Comparison of ENCODE assay signal across 20 mouse cellular contexts in genomic region chr7:19763829-19764477, GRCm38 (mm10). TPM values are rescaled to one million over a fixed set of nuclear protein-coding genes. Genes with fewer than 3 reads are reported as not detected.
DNase-seq lines count a peak whose midpoint lies in the region; ATAC-seq lines count a peak whose summit lies in the region.
"Had no signal": no experiment of that assay in that cellular context is flagged by ENCODE, and none has a peak within 500 bp of the region (broad histone marks: within the 10 kb centered on the region; RNA-seq: fewer than 3 reads in every experiment).

No protein-coding gene starts in this region.

- H3K36me3 ChIP-seq in forebrain, embryonic 11.5 days (ENCODE audit: control insufficient read depth, insufficient read depth, low read length) = no peaks in the 10 kb centered on the region
- H3K36me3 ChIP-seq: forebrain, embryonic 12.5 days; neural tube, embryonic 13.5 days had no signal

- H3K9ac ChIP-seq in forebrain, embryonic 11.5 days (ENCODE audit: low read length) = no peak overlapping the region
- H3K9ac ChIP-seq: forebrain, embryonic 12.5 days; hindbrain, embryonic 14.5 days; intestine, embryonic 15.5 days; neural tube, embryonic 13.5 days had no signal

- no peak overlapping the region for H3K4me3 ChIP-seq in brown adipose tissue, adult 24 weeks (ENCODE audit: insufficient read depth, low read depth, low read length)
- H3K4me3 ChIP-seq in forebrain, embryonic 11.5 days (ENCODE audit: low read depth, low read length) = no peak overlapping the region
- H3K4me3 ChIP-seq: forebrain, embryonic 12.5 days; intestine, embryonic 15.5 days; neural tube, embryonic 13.5 days had no signal

- peak; percentile 29 for DNase-seq in kidney, adult 9 months
- no peak for DNase-seq in kidney, adult 18-20 months
- peak; percentile 73 for DNase-seq in ES-CJ7 (ENCODE audit: low read depth, low spot score)
- no peak for DNase-seq in cerebellum, adult 8-10 months
- DNase-seq in forebrain, embryonic 11.5 days (ENCODE audit: low spot score) = no peak
- DNase-seq: adrenal gland, postnatal 25 days; cerebellum, adult 2 months; gastrocnemius, postnatal 25 days; right cerebral cortex, postnatal 14 days had no signal

- peak; percentile 60; the same call in 1 of the 2 replicates for ATAC-seq in megakaryocyte progenitor cell, adult 5-6 weeks (replicated peaks; ENCODE audit: poor library complexity)
- ATAC-seq in forebrain, embryonic 11.5 days (replicated peaks; ENCODE audit: low FRiP score) = no peak
- ATAC-seq: intestine, embryonic 15.5 days had no signal

- peak overlapping the region; percentile 60 for H3K27ac ChIP-seq in brown adipose tissue, adult 24 weeks (replicated peaks; ENCODE audit: low read depth, low read length)
- H3K27ac ChIP-seq in forebrain, embryonic 11.5 days (ENCODE audit: low read depth, low read length) = no peak overlapping the region
- H3K27ac ChIP-seq: forebrain, embryonic 12.5 days; hindbrain, embryonic 14.5 days; intestine, embryonic 15.5 days; neural tube, embryonic 13.5 days had no signal

- H3K4me1 ChIP-seq in brown adipose tissue, adult 24 weeks (ENCODE audit: control insufficient read depth, insufficient read depth, insufficient read length, low read length) = peaks cover 28% of the 10 kb centered on the region
- H3K4me1 ChIP-seq in forebrain, embryonic 11.5 days (replicated peaks; ENCODE audit: control insufficient read depth, insufficient read depth, low read length) = no peaks in the 10 kb centered on the region
- H3K4me1 ChIP-seq: forebrain, embryonic 12.5 days; neural tube, embryonic 13.5 days had no signal

- H3K9me3 ChIP-seq in forebrain, embryonic 11.5 days (ENCODE audit: control insufficient read depth, low read length) = no peaks in the 10 kb centered on the region
- H3K9me3 ChIP-seq: forebrain, embryonic 12.5 days; intestine, embryonic 15.5 days; neural tube, embryonic 13.5 days had no signal

- H3K4me2 ChIP-seq in forebrain, embryonic 11.5 days (ENCODE audit: low read depth, low read length, severe bottlenecking) = no peak overlapping the region
- H3K4me2 ChIP-seq: forebrain, embryonic 12.5 days; hindbrain, embryonic 14.5 days; intestine, embryonic 15.5 days; neural tube, embryonic 13.5 days had no signal

- peaks cover 1% of the 10 kb centered on the region; the same call in 1 of the 2 replicates for H3K27me3 ChIP-seq in forebrain, embryonic 11.5 days (ENCODE audit: control insufficient read depth, insufficient read depth, low read length)
- H3K27me3 ChIP-seq: intestine, embryonic 15.5 days had no signal

- 90% methylated on average over 13 of the region's 13 CpGs for WGBS in forebrain, embryonic 11.5 days

RNA-seq across cellular contexts. Expression of gene Bcam, which starts 6.9 kb away (rescaled TPM):
- 7.6 and 20.8 TPM in 2 replicates for polyA plus RNA-seq in brown adipose tissue, adult 24 weeks (2012; ENCODE audit: insufficient read depth, insufficient read length, missing spikeins)
- not detected in 2 replicates for total RNA-seq in megakaryocyte progenitor cell, adult 5-6 weeks (2015)
- not detected in 2 replicates for total RNA-seq in megakaryocyte progenitor cell, adult 5-6 weeks (2017)
- polyA plus RNA-seq in forebrain, embryonic 11.5 days (2014; fragmentation: Nextera tagmentation; extraction: Ambion mirVana) = 17.6 and 21.5 TPM in 2 replicates
- total RNA-seq: megakaryocyte-erythroid progenitor cell, adult 5-6 weeks had no signal

RNA-seq across cellular contexts. Expression of gene Nectin2, which starts 13.7 kb away (rescaled TPM):
- 36.0 and 38.3 TPM in 2 replicates for polyA plus RNA-seq in brown adipose tissue, adult 24 weeks (2012; ENCODE audit: insufficient read depth, insufficient read length, missing spikeins)
- total RNA-seq in megakaryocyte progenitor cell, adult 5-6 weeks (2015) = 0.95 and 2.2 TPM in 2 replicates
- total RNA-seq in megakaryocyte progenitor cell, adult 5-6 weeks (2017) = 0.78 and 1.0 TPM in 2 replicates
- 56.0 and 59.2 TPM in 2 replicates for polyA plus RNA-seq in forebrain, embryonic 11.5 days (2014; fragmentation: Nextera tagmentation; extraction: Ambion mirVana)

RNA-seq across cellular contexts. Expression of gene Cblc, which starts 32.7 kb away (rescaled TPM):
- 1.6 TPM in 1 of 2 replicates, not detected in the other for polyA plus RNA-seq in brown adipose tissue, adult 24 weeks (2012; ENCODE audit: insufficient read depth, insufficient read length, missing spikeins)
- not detected in 2 replicates for total RNA-seq in megakaryocyte progenitor cell, adult 5-6 weeks (2015)
- total RNA-seq in megakaryocyte progenitor cell, adult 5-6 weeks (2017) = not detected in 2 replicates
- 0.28 and 0.84 TPM in 2 replicates for polyA plus RNA-seq in forebrain, embryonic 11.5 days (2014; fragmentation: Nextera tagmentation; extraction: Ambion mirVana)
- total RNA-seq: gastrocnemius, postnatal 25 days; layer of hippocampus, postnatal 25 days; left cerebral cortex, postnatal 14 days; megakaryocyte-erythroid progenitor cell, adult 5-6 weeks had no signal
- polyA plus RNA-seq: cerebellum, adult 2 months; frontal cortex, adult 2 months; heart, embryonic 14.5 days; hindbrain, embryonic 14.5 days; neural tube, embryonic 13.5 days had no signal

RNA-seq across cellular contexts. Expression of gene Tomm40, which starts 48.7 kb away (rescaled TPM):
- 64.2 and 86.3 TPM in 2 replicates for polyA plus RNA-seq in brown adipose tissue, adult 24 weeks (2012; ENCODE audit: insufficient read depth, insufficient read length, missing spikeins)
- total RNA-seq in megakaryocyte progenitor cell, adult 5-6 weeks (2015) = 61.5 and 62.2 TPM in 2 replicates
- total RNA-seq in megakaryocyte progenitor cell, adult 5-6 weeks (2017) = 42.5 and 50.8 TPM in 2 replicates
- polyA plus RNA-seq in forebrain, embryonic 11.5 days (2014; fragmentation: Nextera tagmentation; extraction: Ambion mirVana) = 160 and 171 TPM in 2 replicates

RNA-seq across cellular contexts. Expression of gene Bcl3, which starts 58.6 kb away (rescaled TPM):
- 14.7 and 24.3 TPM in 2 replicates for polyA plus RNA-seq in brown adipose tissue, adult 24 weeks (2012; ENCODE audit: insufficient read depth, insufficient read length, missing spikeins)
- total RNA-seq in megakaryocyte progenitor cell, adult 5-6 weeks (2015) = 6.3 and 11.5 TPM in 2 replicates
- 1.6 and 4.6 TPM in 2 replicates for total RNA-seq in megakaryocyte progenitor cell, adult 5-6 weeks (2017)
- polyA plus RNA-seq in forebrain, embryonic 11.5 days (2014; fragmentation: Nextera tagmentation; extraction: Ambion mirVana) = 0.51 and 1.1 TPM in 2 replicates
- total RNA-seq: megakaryocyte-erythroid progenitor cell, adult 5-6 weeks had no signal

Comparison
In these comparisons a context has a peak if more than half of its experiments do, and no peak if none do; other contexts are left out.
1. DNase-seq: peak in kidney, adult 9 months (single experiment) and ES-CJ7 (single experiment); none in kidney, adult 18-20 months (single experiment), cerebellum, adult 8-10 months (single experiment) and forebrain, embryonic 11.5 days (single experiment).